ENCODE assay signal across 8 mouse cellular contexts in genomic region chr2:163424597-163424996, GRCm38 (mm10). TPM values are rescaled to one million over a fixed set of nuclear protein-coding genes. Genes with fewer than 3 reads are reported as not detected.
DNase-seq lines count a peak whose midpoint lies in the region; ATAC-seq and TF ChIP-seq lines count a peak whose summit lies in the region.

Gene Oser1, minus strand, starts transcription at chr2:163424697.

- no peak within 1 kb of the TSS for H3K27ac ChIP-seq in lung, embryonic 14.5 days (ENCODE audit: low read depth)
- H3K27ac ChIP-seq in embryonic facial prominence, embryonic 14.5 days (replicated peaks; ENCODE audit: low read depth, low read length) = no peak within 1 kb of the TSS
- H3K27ac ChIP-seq in heart, embryonic 14.5 days (replicated peaks in 1 of 2; ENCODE audit: control insufficient read depth in 1 of 2, insufficient read depth in 1 of 2, low read depth in 2 of 2, low read length in 2 of 2) = no peak within 1 kb of the TSS
- H3K27ac ChIP-seq in neural tube, embryonic 12.5 days = no peak within 1 kb of the TSS

- H3K4me2 ChIP-seq in lung, embryonic 14.5 days = no peak within 1 kb of the TSS
- no peak within 1 kb of the TSS for H3K4me2 ChIP-seq in embryonic facial prominence, embryonic 14.5 days (ENCODE audit: low read depth, low read length)
- no peak within 1 kb of the TSS for H3K4me2 ChIP-seq in heart, embryonic 14.5 days (ENCODE audit: low read length)
- no peak within 1 kb of the TSS for H3K4me2 ChIP-seq in neural tube, embryonic 12.5 days (replicated peaks)

- no peak for ATAC-seq in lung, embryonic 14.5 days (ENCODE audit: insufficient read depth)
- ATAC-seq in embryonic facial prominence, embryonic 14.5 days (ENCODE audit: low read depth) = no peak
- no peak for ATAC-seq in heart, embryonic 14.5 days (ENCODE audit: insufficient number of reproducible peaks, insufficient read depth, low FRiP score, low read depth)
- no peak for ATAC-seq in neural tube, embryonic 12.5 days (ENCODE audit: low FRiP score, low read depth)

- no peaks in the 10 kb centered on the region for H3K27me3 ChIP-seq in lung, embryonic 14.5 days (ENCODE audit: insufficient read depth, low read length)
- H3K27me3 ChIP-seq in embryonic facial prominence, embryonic 14.5 days (replicated peaks; ENCODE audit: control insufficient read depth, insufficient read depth, low read length) = no peaks in the 10 kb centered on the region
- H3K27me3 ChIP-seq in heart, embryonic 14.5 days (ENCODE audit: control insufficient read depth, insufficient read depth, low read length) = no peaks in the 10 kb centered on the region
- no peaks in the 10 kb centered on the region for H3K27me3 ChIP-seq in neural tube, embryonic 12.5 days (replicated peaks)

- intact Hi-C loops in left cerebral cortex, postnatal 14 days (cut with DNase I) = no loop called here

- no peak for TF ChIP-seq CTCF in lung, embryonic 14.5 days (IDR thresholded peaks at IDR 0.05; ENCODE audit: low read depth)

- no peak within 1 kb of the TSS for H3K9ac ChIP-seq in lung, embryonic 14.5 days
- no peak within 1 kb of the TSS for H3K9ac ChIP-seq in embryonic facial prominence, embryonic 14.5 days (ENCODE audit: low read depth, low read length)
- no peak within 1 kb of the TSS for H3K9ac ChIP-seq in heart, embryonic 14.5 days (ENCODE audit: low read length)
- H3K9ac ChIP-seq in neural tube, embryonic 12.5 days = no peak within 1 kb of the TSS

- WGBS in lung, embryonic 14.5 days = 78% methylated on average over 6 of the region's 6 CpGs
- 79% methylated on average over 6 of the region's 6 CpGs for WGBS in embryonic facial prominence, embryonic 14.5 days
- 78% methylated on average over 6 of the region's 6 CpGs for WGBS in heart, embryonic 14.5 days
- 78% methylated on average over 6 of the region's 6 CpGs for WGBS in neural tube, embryonic 12.5 days

- no peaks in the 10 kb centered on the region for H3K9me3 ChIP-seq in lung, embryonic 14.5 days (ENCODE audit: low read depth, low read length)
- no peaks in the 10 kb centered on the region for H3K9me3 ChIP-seq in embryonic facial prominence, embryonic 14.5 days (ENCODE audit: control insufficient read depth, low read length)
- H3K9me3 ChIP-seq in heart, embryonic 14.5 days (ENCODE audit: control insufficient read depth, low read length) = no peaks in the 10 kb centered on the region
- no peaks in the 10 kb centered on the region for H3K9me3 ChIP-seq in neural tube, embryonic 12.5 days

- DNase-seq in lung, embryonic 14.5 days = no peak
- DNase-seq in lung, postnatal 25 days (ENCODE audit: low spot score) = no peak
- DNase-seq in embryonic facial prominence, embryonic 14.5 days (ENCODE audit: low spot score) = no peak
- no peak for DNase-seq in left cerebral cortex, postnatal 14 days (ENCODE audit: low spot score in 2 of 2)
- DNase-seq in cerebellum, postnatal 10 days = no peak
- DNase-seq in thymus, postnatal 14 days = no peak

- H3K4me3 ChIP-seq in lung, embryonic 14.5 days (ENCODE audit: low read depth, low read length) = no peak within 1 kb of the TSS
- no peak within 1 kb of the TSS for H3K4me3 ChIP-seq in embryonic facial prominence, embryonic 14.5 days (ENCODE audit: low read depth, low read length)
- no peak within 1 kb of the TSS for H3K4me3 ChIP-seq in heart, embryonic 14.5 days (ENCODE audit: control insufficient read depth in 1 of 2, insufficient read depth in 1 of 2, low read depth in 1 of 2, low read length in 2 of 2)
- no peak within 1 kb of the TSS for H3K4me3 ChIP-seq in neural tube, embryonic 12.5 days

- no peaks in the 10 kb centered on the region for H3K36me3 ChIP-seq in lung, embryonic 14.5 days (ENCODE audit: insufficient read depth)
- H3K36me3 ChIP-seq in embryonic facial prominence, embryonic 14.5 days (ENCODE audit: control insufficient read depth, insufficient read depth, low read length) = no peaks in the 10 kb centered on the region
- H3K36me3 ChIP-seq in heart, embryonic 14.5 days (ENCODE audit: control insufficient read depth, insufficient read depth, low read length) = 0 out of 2 replicates have a peak, but pooled peaks cover 2% of the 10 kb centered on the region
- no peaks in the 10 kb centered on the region for H3K36me3 ChIP-seq in neural tube, embryonic 12.5 days

- peaks cover 4% of the 10 kb centered on the region for H3K4me1 ChIP-seq in lung, embryonic 14.5 days (ENCODE audit: insufficient read depth)
- peaks cover 5% of the 10 kb centered on the region for H3K4me1 ChIP-seq in embryonic facial prominence, embryonic 14.5 days (ENCODE audit: control insufficient read depth, insufficient read depth, low read length)
- peaks cover 8 to 11% of the 10 kb centered on the region in 2 experiments for H3K4me1 ChIP-seq in heart, embryonic 14.5 days (ENCODE audit: control insufficient read depth in 2 of 2, insufficient read depth in 2 of 2, low read length in 2 of 2)
- H3K4me1 ChIP-seq in neural tube, embryonic 12.5 days = peaks cover 5% of the 10 kb centered on the region

RNA-seq across cellular contexts. Expression of gene Oser1, which starts in this region (rescaled TPM):
- 90.7 and 91.9 TPM in 2 replicates for polyA plus RNA-seq in lung, embryonic 14.5 days (2014; fragmentation: Nextera tagmentation; extraction: Ambion mirVana)
- polyA plus RNA-seq in embryonic facial prominence, embryonic 14.5 days (2014; fragmentation: Nextera tagmentation; extraction: Ambion mirVana) = 79.0 and 82.1 TPM in 2 replicates
- polyA plus RNA-seq in heart, embryonic 14.5 days (2014; fragmentation: Nextera tagmentation; extraction: Ambion mirVana) = 52.6 and 56.8 TPM in 2 replicates
- 10 to 100 TPM; 20.5 to 21.4 TPM for total RNA-seq in left cerebral cortex, postnatal 14 days (2021)
- 74.3 and 74.8 TPM in 2 replicates for polyA plus RNA-seq in neural tube, embryonic 12.5 days (2016; fragmentation: Nextera tagmentation; extraction: Ambion mirVana)
